Mouse (Mus musculus): ENCODE measurements around the gene Tnr.

DNA sequence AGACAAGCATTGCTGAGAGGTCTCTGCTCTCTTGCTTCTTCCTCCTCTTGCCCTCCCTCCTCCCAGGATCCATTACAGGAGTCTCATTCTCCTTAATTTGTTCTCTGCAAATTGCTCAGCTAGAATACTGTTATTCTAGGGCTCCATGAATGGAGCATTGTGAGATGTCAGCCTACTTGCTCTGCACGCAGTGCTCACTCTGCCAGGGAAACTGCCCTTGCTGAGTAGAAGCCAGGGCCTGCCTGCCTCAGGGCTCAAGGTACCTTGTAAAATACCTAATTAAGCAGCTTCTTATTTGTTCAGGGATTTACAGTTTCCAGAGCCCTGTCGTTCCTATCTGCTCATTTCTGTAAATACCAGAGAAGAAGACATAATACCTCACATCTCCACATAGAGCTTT, 240.3 kb downstream of the Tnr start:
- TF ChIP-seq CTCF (IDR thresholded peaks at IDR 0.05; ENCODE audit: low read depth) = no peak
- no peak for TF ChIP-seq EP300 (IDR thresholded peaks at IDR 0.05; ENCODE audit: low read depth)
